Mouse (Mus musculus): ENCODE measurements around the gene Gm4707.
"Not testable (repeated sequence)": the region's sequence is repeated elsewhere in the genome, so short reads cannot be mapped to it uniquely, and the experiment has no call there.

DNA sequence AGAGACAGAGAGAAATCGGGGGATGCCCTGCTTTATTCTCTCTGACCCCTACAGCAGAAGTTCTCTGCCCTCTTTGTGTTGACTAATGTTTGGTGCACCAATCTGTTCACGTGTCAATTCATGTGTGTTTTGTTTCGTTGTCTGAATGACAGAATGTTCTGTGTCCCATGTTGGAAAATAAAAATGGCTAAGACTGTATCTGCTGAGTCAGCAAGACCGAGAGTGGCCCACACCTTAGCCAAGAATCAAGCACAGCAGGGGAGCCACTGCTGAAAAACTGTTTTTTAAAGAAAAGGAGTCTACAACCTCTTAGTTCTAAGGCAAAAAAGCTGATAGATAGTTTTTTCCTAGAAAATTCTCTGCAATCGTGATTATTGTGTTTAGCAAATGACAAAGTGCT lies 40.3 kb downstream of the Gm4707 start:
- not testable (repeated sequence) for TF ChIP-seq CTCF, EP300 (IDR thresholded peaks at IDR 0.05; ENCODE audit: low read depth)

Measured in liver, postnatal 0 days (tissue).